Mouse (Mus musculus) retina, embryonic 14.5 days (tissue): Measurements from ENCODE around the gene Pex19.
A peak's percentile ranks its signal among the peaks of the same experiment; 100 is the strongest.

Source experiments
- DNase-seq: peaks from one replicate; pipeline ENCODE4 v3.0.0-alpha.2; 2015; ENCODE audit warnings: low spot score

Gene Pex19

DNA sequence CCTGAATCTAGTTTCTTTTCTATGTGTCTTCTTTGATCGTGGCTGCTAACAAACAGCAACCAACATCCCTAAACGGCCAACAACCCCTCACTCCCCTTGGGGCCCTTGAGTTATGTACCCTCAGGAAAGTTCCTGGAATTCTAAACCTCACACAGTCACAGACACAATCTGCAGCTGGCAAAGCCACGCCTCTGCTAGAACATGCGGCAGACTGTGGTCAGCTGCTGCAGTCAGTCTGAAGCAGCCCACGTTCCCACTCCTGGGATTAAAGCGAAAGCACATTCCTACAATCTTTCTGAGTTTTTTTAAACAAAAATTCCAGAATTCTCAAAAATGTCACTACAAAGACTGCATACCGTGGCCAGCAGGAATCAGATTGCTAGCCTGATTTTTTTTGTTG is 7.0 kb downstream of the Pex19 start:
- DNase-seq = no peak

DNA sequence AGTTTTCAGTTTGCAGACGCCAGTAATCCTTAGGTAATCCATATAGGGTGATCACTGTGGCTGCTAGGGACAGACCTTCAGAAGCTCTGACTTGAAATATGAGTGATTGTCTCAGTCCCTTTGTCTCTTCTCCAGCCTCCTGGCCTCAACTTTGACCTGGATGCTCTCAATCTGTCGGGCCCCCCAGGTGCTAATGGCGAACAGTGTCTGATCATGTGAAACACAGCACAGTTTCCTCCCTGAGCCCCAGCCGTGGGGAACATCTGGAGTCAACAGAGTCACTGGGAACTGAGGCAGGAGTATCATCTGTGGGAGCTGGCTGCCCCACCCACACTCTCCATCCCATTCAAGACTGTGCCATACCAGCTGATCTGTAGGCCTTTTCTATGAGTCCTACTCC is 7.5 kb downstream of the Pex19 start:
- no peak for DNase-seq

DNA sequence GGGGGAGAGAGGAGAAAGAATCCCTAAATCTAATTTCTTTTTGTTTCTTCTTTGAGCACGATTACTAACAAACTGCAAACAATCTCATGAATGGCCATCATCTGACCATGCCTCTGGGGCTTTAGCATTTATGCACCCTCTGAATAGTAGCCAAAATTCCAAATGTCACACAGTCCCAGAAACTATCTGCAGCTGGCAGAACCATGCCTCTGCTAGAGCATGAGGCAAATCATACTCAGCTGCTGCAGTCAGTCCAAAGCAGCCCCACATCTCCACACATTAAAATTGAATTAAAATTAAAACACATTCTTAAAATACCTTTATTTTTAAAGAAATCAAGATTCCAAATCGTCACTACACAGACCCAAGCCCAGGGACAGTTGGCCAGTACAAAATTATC is 13.6 kb downstream of the Pex19 start:
- DNase-seq = no peak

DNA sequence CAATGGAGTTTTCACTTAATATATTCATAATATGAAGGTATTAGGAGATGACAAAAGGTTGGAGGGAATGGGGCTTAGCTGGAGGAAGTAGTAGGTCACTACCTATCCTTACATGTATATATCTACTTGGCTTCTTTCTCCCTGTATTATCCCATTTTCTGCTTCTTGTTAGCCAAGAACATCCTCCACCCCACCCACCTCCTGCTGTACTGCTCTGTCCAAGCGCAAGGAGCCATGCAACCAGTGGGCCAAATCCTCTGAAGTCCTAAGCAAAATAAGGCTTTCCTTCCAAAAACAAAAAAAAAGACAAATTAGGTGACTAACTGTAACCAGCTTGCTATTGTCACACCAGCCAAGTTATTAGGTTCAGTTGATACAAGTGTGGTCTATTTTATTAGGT is 14.3 kb downstream of the Pex19 start:
- no peak for DNase-seq

DNA sequence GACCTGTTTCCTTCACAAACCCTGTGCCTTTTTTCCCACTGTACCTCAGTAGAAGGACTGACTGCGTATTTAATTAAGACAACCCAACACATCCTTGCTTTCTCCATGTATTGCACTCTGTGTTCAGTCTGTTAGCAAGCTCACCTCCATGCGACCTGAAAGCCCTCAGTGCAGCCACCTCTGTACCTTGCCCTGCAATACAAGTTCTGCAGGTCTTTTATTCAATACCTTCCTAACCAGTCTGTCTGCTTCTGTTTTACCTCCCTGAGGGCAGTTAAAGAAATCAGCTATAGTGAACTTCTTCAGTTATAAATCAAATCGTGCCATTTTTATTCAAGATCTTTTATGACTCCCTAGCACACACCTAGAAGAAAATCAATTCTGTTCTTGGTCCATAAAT is 15.0 kb downstream of the Pex19 start:
- DNase-seq = no peak

DNA sequence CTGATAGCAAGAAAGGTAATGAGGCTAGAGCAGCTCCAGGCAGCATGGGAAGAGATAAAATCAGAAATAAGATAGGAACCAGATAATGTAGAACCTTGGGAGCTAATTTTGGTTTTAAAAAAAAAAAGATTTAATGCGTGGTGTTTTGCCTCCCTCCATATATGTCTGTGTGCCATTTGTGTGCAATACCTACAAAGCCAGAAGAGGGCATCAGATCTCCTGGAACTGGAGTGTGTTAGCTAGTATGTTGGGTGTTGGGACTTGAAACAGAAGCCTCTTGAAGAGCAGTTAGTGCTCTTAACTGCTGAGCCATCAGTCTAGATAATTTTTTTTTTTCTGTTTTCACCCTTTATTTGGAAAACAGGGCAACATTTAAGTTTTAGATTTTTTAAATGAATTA is 17.0 kb downstream of the Pex19 start:
- DNase-seq = peak; percentile 70

DNA sequence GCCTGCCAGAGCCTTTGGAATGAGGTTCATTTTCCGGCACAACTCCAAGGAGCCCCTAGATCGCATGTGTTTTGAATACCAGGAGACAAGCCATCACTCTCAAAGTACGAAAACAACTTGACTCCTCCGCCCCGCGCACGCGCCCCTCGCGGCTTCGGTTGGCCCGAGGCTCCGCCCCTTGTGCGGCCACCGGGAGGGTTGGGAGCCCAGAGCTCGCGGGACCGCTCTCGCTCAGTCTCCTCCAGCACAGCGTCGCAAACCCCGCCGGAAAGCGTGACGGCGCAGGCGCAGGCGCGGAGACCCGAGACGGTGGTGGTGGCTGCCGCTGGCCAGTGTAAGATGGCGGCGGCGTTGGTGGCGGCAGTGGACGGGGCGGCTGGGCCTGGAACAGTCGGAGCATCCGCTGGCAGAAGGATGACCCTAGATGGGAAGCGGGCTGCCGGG is 21.3 kb downstream of the Pex19 start, which contains the start of gene Dcaf8:
Gene Dcaf8, plus strand, starts transcription at position 250 of the 444 bp plus-strand sequence.
- DNase-seq = peak; percentile 98

DNA sequence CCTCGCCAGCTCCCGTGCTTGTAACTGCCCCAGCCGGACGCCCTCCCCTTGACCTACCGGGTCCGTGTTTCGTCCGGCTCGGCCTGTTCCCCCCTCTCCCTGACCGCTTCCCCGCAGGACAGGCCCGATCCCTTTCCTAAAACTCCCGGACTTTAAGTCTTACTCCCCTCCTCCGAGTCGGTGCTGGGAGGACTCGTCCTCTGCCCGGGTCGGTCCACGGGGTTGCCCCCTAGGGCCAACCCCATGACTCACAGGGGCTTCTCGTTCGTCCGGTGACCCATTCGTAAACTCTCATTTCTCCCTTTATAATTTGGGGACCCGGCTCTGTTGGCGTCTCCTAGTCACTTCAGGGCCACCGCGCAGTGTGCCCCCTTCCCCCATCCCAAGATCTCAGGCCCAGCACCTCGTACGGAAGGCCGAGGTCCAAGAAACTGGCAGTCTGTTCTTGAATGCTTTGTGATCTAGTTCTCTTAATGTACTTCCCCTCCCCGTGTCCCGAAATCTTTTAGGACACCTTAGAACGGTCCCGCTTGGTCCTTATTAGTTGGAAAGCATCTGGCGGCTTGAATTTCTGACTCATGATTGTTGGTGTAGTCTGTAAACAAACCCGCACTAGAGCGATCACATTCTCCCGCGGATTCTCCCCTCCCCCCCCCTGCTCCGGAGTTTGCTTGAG is 21.9 kb downstream of the Pex19 start:
- peak; percentile 67 for DNase-seq

DNA sequence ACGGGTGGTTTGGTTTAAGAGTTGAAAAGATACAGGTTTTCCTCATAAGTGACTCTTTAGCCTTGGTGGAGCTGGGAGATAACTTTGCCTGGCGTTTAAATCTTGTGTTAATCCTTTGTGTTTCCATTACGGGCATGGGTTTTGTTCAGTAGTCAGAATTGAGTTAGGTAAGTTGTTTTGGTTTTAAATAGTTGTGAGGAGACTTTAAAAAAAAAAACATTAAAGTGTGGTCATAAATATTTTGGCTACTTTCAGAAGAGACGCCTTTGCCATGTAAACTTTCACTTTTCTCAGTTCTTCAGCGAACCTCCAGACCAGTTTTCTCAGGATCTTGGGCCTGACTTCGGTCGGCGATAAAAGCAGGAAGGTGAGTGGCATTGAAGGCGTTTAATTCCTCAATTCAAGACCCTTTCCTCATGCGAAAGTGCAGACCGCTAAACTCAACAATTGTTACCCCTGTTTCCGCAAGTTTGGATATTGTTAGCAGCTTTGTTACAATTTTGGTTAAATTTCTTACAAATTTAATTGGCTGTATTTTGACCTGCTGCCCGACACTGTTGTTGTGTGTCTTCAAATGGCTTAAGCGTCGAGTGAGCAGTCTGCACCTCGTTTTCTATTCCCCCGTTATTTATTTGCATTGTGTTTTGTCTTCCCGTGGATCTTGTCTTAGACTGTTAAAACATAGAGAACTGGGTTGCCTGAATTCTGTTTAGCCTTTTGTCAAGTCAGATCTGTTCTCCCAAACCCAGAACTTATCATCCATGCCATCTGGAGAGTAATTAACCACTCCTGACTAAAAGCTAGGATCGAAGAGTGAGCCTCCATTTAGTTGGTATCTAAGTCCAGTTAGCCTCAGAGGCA is 22.6 kb downstream of the Pex19 start:
- peak; percentile 26 for DNase-seq

DNA sequence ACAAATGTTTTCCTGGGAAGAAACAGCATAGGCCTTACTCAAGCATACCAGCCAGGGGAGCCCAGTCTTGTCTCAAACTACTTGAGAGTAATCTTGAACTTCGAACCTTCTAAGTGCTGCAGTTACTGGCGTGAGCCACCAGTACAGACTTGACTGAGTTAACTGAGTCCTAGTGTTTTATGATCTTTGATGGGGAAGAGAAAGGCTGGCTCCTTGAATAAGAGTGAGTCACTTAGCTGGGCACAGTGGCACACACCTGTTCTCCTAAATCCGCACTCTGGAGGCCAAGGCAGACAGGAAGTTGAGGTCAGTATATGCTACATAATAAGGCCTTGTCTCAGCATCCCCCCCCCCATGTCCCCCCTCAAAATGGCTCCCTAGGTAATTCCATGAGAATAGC is 28.0 kb downstream of the Pex19 start:
- DNase-seq = no peak

DNA sequence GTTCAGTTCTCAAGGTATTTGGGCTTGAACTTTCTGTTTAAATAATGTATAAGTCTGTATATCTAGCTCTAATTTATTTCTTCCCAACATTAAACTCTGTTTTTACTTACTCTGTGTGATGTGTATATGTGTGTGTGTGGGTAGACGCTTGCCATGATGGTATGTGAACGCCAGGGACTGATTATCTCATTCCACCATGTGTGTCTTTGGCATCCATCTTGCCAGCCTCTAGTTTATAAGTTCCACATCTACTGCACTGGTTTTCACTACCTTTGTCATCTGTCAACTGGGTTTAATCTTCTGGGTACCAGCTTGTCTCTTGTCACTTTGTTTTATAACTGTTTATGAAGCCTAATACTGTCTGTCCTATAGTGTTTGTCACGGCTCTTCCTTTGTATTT is 29.0 kb downstream of the Pex19 start:
- DNase-seq = no peak

DNA sequence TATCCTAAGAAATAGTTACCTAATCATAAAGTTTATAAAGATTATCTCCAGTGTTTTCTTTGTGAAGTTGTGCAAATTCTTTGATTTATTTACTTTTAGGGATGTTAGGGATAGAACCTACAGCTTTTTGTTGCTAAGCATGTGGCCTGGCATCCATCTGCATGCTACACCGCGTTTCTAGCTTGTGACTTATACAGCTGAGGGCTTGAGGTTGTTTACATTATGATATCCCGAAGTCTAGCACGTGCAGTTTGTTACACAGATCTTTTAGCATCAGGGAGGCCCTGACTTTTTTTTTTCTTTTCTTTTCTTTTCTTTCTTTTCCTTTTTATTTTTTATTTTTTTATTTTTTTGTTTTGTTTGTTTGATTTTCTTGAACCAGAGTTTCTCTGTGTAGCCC is 33.4 kb downstream of the Pex19 start:
- no peak for DNase-seq

DNA sequence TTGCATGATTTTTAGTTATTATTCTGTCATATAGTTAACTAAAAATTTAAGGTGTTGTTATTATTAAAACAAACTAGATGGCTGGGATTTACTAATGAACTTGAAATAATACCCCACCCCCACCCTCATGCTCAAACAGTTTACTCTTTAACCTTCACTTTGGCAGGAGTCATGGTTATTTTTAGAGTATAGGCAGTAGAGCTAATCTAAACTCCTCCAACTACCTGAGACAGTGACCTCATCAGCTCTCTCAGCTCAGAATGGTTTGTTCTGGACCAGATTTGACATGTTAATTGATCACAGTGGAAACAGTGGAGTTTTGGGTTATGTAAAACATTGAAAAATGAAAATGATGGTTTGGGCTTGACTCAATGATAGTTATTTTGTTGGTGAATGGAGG is 34.0 kb downstream of the Pex19 start:
- DNase-seq = no peak

DNA sequence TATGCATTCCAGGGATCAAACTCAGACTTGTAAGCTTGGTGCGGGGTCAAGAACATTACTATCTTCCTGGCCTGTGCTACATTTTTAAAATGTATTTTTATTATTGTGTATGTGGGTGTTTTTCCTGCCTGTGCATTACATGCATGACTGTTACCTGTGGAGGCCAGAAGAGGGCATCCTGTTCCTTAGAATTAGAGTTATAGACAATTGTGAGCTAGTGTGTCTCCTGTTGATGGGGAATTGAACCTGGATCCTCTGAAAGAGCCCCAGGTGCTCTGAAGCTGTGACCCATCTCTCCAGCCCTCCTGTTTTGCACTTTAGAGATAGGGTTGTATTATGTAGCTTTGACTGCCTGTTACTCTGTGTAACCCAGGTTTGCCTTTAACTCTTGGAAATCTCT is 35.5 kb downstream of the Pex19 start:
- DNase-seq = peak; percentile 59

DNA sequence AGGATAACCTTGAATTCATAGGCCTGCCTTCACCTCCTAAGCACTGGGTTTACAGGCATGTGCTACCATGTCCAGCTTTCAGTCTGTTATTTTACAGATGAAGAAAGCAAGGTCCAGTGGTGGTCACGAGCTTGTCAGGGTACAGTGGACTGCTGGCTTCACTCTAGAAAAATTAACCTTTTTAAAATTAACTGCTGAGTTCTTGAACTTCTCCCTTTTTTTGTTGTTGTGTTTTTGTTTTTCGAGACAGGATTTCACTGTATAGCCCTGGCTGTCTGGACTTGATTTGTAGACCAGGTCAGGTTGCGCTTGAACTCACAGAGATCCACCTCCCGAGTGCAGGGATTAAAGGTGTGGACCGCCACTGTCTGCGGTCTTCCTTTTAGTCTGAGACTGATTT is 36.4 kb downstream of the Pex19 start:
- DNase-seq = no peak

DNA sequence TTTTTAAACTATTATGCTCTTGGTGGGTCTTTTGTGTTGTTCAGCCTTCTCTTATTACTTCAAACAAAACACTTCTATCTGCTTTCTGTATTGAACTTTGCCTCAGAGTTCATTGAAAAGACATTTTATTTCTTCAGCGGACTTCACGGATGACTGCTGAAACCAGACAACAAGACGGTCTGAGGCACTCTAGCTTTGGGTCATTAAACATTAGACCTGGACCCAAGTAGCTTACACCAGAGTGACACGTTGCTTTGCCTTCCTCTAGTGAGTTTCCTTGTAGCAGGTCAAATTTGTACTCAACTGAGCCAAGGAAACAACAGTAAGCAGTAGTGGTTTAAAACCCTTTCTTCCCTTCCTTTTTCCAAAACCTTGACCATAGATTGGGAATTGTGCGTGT is 41.4 kb downstream of the Pex19 start:
- no peak for DNase-seq

DNA sequence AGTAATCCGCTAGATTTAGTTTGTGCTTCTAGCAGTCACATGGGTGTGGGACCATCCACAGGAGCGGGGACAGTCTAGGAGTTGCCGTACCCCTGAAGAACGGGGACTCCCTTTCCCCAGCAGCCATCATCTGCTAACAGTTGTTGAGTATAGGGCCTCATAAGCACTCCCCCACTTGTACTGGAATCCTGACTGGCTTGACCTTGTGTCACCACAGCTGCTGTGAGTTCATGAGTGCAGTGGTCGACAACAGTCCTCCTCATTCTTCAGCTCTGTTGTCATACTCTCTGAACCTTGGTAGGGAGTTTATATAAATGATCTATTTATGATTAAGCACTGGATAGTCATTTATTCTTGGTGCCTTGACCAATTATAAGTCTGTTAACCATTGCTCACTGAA is 43.3 kb downstream of the Pex19 start:
- no peak for DNase-seq

DNA sequence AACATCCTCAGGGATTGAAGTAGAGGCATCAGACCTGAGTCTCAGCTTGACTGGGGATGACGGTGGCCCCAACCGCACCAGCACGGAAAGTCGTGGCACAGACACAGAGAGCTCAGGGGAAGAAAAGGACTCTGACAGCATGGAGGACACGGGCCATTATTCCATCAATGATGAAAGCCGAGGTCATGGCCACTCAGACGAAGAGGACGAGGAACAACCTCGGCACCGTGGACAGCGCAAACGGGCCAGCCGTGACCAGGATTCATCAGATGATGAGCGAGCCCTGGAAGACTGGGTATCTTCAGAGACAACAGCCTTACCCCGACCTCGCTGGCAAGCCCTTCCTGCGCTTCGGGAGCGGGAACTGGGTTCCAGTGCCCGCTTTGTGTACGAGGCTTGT is 45.8 kb downstream of the Pex19 start:
- DNase-seq = no peak

DNA sequence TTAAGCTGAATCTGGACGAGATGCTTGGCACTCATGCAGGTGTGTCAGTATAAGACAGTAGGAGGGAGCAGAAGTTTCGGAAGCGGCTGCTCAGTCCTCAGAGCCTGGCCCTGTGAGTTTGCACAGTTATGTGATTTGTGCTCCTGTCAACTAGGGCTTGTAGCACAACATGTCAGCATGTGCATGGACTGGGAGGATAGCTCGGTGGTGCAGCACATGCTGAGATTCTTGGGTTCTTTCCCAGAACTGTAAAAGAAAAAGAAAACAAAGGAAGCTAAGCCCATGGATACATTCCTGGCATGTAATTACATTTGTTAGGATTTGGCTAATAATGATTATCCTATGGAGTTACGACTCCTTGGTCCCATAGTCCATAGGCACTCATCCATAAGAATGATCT is 46.6 kb downstream of the Pex19 start:
- no peak for DNase-seq

DNA sequence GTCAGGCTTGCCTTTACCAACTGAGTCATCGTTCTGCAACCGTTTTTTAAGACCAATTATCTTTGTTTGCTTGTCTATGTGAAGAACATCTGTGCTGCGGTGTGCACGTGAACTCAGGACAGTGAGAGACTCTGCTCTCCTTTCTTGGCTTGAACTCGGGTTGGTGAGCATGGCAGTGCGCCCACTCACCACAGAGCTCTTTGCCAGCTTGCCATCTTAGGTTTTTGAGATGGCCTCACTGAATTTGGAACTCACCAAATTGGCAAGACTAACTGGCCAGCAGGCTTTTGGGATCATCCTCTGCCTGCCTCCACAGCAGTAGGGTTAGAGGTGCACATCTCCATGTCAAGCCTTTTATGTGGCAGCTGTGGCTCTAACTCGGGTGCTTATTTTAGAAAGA is 51.2 kb downstream of the Pex19 start:
- no peak for DNase-seq

DNA sequence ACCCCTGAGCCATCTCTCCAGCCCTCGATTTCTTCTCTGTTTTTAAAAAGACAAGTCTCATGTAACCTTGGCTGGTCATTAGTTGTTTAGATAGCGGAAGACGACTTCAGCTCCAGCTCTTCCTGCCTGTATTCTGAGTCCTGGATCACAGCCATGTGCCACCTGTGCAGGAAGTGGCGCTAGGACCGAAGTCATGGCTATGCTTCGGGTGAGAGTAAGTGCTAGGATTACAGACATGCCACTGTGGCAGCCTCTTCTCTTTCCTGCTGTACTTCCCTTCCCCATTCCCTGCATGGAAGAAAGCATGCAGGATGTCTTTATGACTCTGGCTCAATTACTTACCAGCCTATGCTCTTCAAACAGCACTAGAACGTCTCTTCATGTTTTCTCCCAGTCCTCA is 52.5 kb downstream of the Pex19 start:
- no peak for DNase-seq

DNA sequence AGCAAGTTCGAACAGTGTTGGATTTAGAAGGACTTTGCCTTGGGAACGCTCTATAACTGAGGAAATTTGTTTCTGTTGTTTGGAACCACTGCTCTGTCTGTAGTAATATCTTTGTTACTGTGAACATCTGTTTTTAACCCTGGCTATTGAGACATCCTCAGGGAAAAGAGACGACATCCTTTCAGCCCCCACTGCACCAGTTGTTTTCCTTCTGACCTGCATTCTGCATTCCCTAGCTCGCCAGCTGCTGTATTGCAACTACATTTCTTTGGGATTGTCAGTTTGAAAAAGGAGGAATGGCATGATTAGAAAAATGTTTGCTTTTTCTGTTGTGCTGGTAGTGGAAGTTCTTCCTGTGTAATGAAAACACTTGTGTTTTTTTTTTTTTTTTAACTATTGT is 54.3 kb downstream of the Pex19 start:
- DNase-seq = no peak

DNA sequence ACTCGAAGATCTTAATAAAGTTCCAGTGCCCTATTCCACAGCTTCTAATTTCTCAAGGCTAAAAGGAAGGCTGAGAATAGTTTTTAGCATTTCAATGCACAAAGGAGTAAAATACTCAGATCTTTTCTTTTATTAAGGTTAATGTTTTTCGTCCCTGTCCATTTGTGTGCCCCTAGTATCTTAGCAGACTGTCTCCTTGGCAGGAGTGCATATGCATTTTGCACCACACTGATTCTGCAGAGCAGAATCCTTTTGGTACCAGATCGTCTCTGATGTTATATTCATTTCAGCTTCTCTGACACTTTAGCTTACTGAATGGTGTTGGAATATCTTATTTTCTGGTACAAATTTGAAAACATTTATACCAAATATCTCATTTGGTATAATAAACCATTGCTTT is 55.2 kb downstream of the Pex19 start:
- DNase-seq = no peak

DNA sequence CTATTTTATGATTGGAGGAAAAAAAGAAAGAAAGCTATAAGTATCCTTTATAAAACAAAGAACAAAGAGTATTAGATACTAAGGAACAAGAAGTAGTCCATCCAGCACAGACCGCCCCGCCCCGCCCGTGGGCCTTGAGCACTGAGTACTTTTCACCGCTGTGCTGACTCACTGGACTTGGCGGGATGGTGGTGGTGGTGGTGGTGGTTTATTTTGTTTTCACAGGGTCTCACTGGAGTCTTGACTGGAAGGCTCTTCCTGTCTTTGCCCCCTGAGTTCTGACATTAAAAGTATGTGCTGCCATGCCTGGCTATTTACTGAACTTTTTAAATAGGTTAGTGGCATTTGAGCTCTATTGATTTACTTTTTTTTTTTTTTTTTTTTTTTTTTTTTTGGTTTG is 56.5 kb downstream of the Pex19 start:
- DNase-seq = no peak
